Mouse (Mus musculus): Measurements from ENCODE around the gene Elmo2. TPM values are rescaled to one million over a fixed set of nuclear protein-coding genes. Genes with fewer than 3 reads are reported as not detected.

Gene Elmo2
- polyA plus RNA-seq, 1 experiment from 2014 or later = 58.1 TPM

DNA sequence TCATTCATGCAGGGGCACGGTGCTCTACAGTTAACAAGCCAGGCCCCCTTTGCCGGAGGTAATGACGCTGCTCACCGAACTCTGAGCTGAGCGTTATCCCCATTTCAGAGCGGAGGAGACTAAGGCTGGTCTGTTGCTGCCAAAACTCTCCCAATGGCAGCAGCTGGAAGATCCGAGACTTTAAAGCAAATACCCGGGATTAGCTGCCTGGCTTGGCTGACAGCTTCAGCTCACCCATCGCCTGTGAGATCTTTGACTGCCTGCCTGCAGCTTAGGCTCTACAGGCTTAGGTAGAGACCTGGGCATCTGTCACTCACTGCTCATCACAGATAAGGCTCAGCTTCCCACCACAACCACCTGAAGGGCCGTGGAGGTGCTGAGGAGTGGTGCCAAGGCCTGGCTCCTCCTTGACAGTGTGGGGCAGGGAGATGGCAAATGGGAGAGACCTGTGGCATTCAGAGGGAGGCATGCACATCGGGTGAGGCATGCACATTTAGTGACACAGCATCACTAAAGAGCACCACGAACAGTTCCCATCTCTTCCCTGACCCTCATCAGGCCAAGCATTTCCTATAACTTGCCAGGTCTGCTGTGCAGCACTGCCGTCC lies 15.4 kb downstream of the Elmo2 start:
- H3K4me3 ChIP-seq (replicated peaks) = no peak overlapping the region
- H3K4me2 ChIP-seq (replicated peaks) = no peak overlapping the region
- WGBS = 69% methylated on average over 13 of the region's 13 CpGs
- no peak overlapping the region for H3K27ac ChIP-seq
- no peaks in the 10 kb centered on the region for H3K27me3 ChIP-seq (replicated peaks)
- no peaks in the 10 kb centered on the region for H3K9me3 ChIP-seq
- H3K9ac ChIP-seq = no peak overlapping the region
- H3K36me3 ChIP-seq = peaks cover 33% of the 10 kb centered on the region
- no peak for ATAC-seq
- H3K4me1 ChIP-seq (replicated peaks) = no peaks in the 10 kb centered on the region

DNA sequence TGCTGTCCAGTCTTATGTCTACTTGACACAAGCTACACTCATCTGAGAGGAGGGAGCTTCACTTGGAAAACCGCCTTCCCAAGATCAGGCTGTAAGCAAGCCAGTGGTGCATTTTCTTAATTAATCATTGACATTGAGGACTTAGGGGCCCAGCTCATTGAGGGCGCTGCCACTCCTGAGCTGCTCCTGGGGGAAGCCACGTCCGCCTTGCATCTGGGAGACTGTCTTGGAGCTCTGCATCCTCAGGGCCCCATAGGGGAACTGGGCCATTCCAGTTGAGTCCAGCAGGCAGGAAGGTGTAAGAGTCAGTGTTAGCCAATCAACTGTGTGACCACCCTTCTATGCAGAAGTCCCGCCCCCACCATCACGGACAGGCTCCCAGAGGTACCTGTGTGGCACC lies 18.5 kb downstream of the Elmo2 start:
- H3K9me3 ChIP-seq = no peaks in the 10 kb centered on the region
- H3K4me3 ChIP-seq (replicated peaks) = no peak overlapping the region
- H3K4me1 ChIP-seq (replicated peaks) = no peaks in the 10 kb centered on the region
- peak; percentile 88 for ATAC-seq
- 69% methylated on average over 6 of the region's 6 CpGs for WGBS
- H3K9ac ChIP-seq = no peak overlapping the region
- peaks cover 35% of the 10 kb centered on the region for H3K36me3 ChIP-seq
- H3K27ac ChIP-seq = no peak overlapping the region
- H3K4me2 ChIP-seq (replicated peaks) = no peak overlapping the region
- no peaks in the 10 kb centered on the region for H3K27me3 ChIP-seq (replicated peaks)

DNA sequence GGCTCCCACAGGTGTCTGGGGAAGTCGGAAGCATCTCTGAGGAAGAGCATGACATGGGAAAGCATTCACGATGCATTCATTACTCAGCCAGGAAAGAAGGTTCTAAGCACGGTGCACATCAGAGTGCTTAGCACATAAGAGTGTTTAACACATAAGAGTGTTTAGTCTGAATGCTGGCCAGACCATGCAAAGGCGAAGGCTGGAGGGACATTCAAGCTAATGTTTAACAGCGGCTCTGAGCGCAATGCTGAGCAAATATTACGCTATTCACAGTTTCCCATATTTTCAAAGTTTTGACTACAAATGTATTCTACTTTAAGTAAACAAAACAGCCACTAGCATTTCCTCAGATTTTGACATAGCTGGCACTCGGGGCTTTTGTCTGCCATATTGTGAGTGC lies 20.8 kb downstream of the Elmo2 start:
- no peak for ATAC-seq
- H3K36me3 ChIP-seq = peaks cover 26% of the 10 kb centered on the region
- 77% methylated on average over 8 of the region's 8 CpGs for WGBS

DNA sequence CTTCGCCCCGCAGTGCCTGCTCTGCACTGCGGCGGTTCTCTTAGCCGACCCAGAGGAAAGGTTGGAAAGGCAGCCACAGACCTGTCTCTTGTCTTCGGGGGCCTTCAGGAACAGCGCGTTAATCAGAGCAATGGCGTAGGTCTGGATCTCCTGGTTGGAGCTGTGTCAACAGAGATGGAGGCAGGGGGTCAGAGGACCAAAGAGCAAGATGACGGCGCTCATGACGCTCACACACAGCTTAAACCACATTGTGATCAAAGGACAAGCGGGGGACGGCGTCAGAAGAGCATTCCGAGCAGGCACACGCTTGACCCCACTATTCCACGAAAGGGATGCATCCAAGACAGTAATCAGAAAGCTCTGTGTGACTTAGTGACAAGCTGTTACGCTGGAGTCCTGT lies 21.5 kb downstream of the Elmo2 start:
- Histone ChIP-seq H3K27ac (no peak overlapping the region), H3K4me1 (replicated peaks) (no peaks in the 10 kb centered on the region), H3K4me3 (replicated peaks) (no peak overlapping the region), H3K36me3 (peaks cover 26% of the 10 kb centered on the region), H3K27me3 (replicated peaks) (no peaks in the 10 kb centered on the region), H3K9me3 (no peaks in the 10 kb centered on the region), H3K4me2 (replicated peaks) (no peak overlapping the region), H3K9ac (no peak overlapping the region)
- no peak for ATAC-seq
- WGBS = 87% methylated on average over 19 of the region's 19 CpGs

More for the DNA sequence above, 20.8 kb downstream of the Elmo2 start:
- H3K4me2 ChIP-seq (replicated peaks) = no peak overlapping the region
- H3K4me3 ChIP-seq (replicated peaks) = no peak overlapping the region
- H3K27me3 ChIP-seq (replicated peaks) = no peaks in the 10 kb centered on the region
- H3K4me1 ChIP-seq (replicated peaks) = no peaks in the 10 kb centered on the region
- no peak overlapping the region for H3K9ac ChIP-seq
- no peak overlapping the region for H3K27ac ChIP-seq
- no peaks in the 10 kb centered on the region for H3K9me3 ChIP-seq

DNA sequence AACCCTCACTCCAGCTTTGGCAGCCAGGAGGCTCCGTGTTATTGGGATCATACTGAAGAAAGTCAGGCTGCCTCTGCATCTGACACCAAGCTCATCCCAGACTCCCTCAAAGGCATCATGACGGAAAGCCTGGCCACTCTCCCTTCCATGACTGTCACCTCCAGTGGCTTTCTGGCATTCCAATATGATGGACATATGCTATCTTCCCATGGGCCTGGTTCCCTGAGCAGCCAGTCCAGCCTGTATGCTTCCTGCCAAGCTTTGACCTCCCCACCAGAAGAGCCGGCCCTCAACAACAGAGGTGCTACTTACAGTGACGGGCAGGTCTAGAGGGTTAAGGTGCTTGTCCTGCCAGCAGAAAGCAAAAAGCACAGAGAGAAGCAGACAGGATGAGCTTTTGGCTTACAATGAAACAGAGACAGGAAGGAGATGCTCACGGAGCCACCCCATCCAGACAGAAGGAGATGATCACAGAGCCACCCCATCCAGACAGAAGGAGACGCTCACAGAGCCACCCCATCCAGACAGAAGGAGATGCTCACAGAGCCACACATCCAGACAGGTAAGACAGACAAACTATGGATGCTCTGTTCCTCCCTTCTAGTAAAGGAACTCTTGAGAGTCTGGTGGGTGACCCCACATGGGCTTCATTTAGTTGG lies 22.8 kb downstream of the Elmo2 start:
- Histone ChIP-seq H3K4me3 (replicated peaks) (no peak overlapping the region), H3K4me1 (replicated peaks) (no peaks in the 10 kb centered on the region), H3K9me3 (no peaks in the 10 kb centered on the region), H3K36me3 (peaks cover 22% of the 10 kb centered on the region), H3K27ac (no peak overlapping the region), H3K9ac (no peak overlapping the region), H3K4me2 (replicated peaks) (no peak overlapping the region), H3K27me3 (replicated peaks) (no peaks in the 10 kb centered on the region)
- WGBS = 88% methylated on average over 6 of the region's 6 CpGs
- no peak for ATAC-seq

DNA sequence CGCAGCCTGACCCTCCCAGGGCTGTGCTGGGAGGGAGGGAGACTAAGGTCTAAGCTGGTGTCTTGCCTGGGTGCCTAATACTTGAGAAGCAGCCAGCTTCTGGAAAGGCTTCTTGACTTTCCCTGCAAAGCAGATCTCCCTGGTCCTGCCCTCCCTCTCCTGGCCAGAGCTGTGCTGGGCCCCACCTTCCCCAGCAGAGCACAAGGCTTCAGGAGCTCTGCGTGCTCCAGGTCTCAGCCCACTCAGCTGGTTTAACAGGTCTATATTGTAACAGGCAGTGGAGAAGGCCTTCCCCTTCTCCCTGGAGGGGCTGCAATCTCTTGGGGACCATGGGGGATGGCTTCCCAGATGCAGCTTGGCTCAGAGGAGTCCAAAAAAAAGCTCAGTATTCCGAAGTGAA lies 24.9 kb downstream of the Elmo2 start:
- Histone ChIP-seq H3K4me1 (replicated peaks) (no peaks in the 10 kb centered on the region), H3K9me3 (no peaks in the 10 kb centered on the region), H3K27ac (no peak overlapping the region), H3K36me3 (peaks cover 36% of the 10 kb centered on the region), H3K27me3 (replicated peaks) (no peaks in the 10 kb centered on the region), H3K4me3 (replicated peaks) (no peak overlapping the region), H3K9ac (no peak overlapping the region), H3K4me2 (replicated peaks) (no peak overlapping the region)
- WGBS = 80% methylated on average over 3 of the region's 3 CpGs
- ATAC-seq = no peak

DNA sequence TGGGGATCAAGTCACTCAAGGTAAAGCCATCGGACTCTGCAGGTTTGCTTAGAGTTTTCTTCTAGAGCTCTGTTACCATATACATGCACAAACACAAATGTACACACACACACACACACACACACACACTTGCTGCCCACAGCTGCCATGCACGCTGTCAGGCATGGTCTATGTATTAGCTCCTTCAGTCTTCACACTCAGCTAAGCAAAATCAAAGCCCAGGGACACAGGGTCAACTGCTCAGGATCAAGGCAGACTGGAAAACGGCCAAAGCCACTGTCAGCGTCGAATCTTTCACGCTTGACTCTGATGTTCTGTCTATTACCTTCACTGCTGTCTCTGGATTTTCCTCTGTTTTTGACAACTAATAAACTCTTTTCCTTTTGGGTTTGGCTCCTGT lies 25.4 kb downstream of the Elmo2 start:
- Histone ChIP-seq H3K4me2 (replicated peaks) (no peak overlapping the region), H3K4me3 (replicated peaks) (no peak overlapping the region), H3K9ac (no peak overlapping the region), H3K4me1 (replicated peaks) (no peaks in the 10 kb centered on the region), H3K36me3 (peaks cover 41% of the 10 kb centered on the region), H3K9me3 (no peaks in the 10 kb centered on the region), H3K27ac (no peak overlapping the region), H3K27me3 (replicated peaks) (no peaks in the 10 kb centered on the region)
- no peak for ATAC-seq
- WGBS = 88% methylated on average over 6 of the region's 6 CpGs

DNA sequence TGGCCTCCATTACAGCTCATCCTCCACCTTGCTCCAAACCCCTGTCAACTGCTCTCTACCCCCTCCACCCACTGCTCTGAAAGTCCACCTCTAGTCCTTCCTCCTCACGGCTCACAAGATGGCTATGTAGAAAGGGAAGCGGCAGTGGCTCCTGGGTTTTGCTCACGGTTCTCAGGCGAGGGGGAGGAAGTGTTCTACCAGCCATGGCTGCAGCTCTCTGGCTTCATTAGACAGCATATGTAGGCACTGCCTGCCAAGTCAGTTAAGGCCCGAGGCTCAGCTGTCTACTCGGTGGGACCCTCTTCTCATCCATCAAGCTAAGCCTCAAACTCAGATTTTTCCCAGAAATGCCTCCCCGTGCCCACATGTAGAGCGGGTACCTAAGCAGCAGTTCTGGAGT lies 25.9 kb downstream of the Elmo2 start:
- H3K4me1 ChIP-seq (replicated peaks) = no peaks in the 10 kb centered on the region
- peaks cover 44% of the 10 kb centered on the region for H3K36me3 ChIP-seq
- WGBS = 82% methylated on average over 8 of the region's 8 CpGs
- H3K9ac ChIP-seq = no peak overlapping the region
- H3K27me3 ChIP-seq (replicated peaks) = no peaks in the 10 kb centered on the region
- H3K27ac ChIP-seq = no peak overlapping the region
- no peak for ATAC-seq
- no peak overlapping the region for H3K4me2 ChIP-seq (replicated peaks)
- H3K4me3 ChIP-seq (replicated peaks) = no peak overlapping the region
- no peaks in the 10 kb centered on the region for H3K9me3 ChIP-seq

DNA sequence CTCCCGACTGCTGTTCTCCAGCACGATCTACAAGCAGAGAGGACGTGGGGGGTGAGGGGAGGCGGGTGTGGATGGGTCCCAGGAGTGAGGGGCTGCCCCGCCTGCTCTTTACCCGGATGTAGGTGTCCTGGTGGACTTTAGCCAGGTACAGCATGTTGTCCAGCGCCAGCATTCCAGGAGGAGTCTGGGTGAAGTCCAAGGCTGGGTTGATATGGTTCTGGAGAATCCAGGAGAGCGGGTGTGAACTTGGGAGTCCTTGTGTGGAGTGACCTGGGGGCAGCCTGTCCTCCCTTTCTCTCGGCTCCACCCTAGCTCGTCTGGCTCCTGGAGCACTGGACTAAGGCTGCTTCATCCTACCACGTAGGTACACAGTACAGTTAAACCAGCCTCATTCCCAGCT lies 28.9 kb downstream of the Elmo2 start:
- WGBS = 84% methylated on average over 11 of the region's 11 CpGs
- Histone ChIP-seq H3K27me3 (replicated peaks) (no peaks in the 10 kb centered on the region), H3K36me3 (peaks cover 38% of the 10 kb centered on the region), H3K4me1 (replicated peaks) (no peaks in the 10 kb centered on the region), H3K9ac (no peak overlapping the region), H3K27ac (no peak overlapping the region), H3K9me3 (no peaks in the 10 kb centered on the region), H3K4me2 (replicated peaks) (no peak overlapping the region), H3K4me3 (replicated peaks) (no peak overlapping the region)
- peak; percentile 68 for ATAC-seq

DNA sequence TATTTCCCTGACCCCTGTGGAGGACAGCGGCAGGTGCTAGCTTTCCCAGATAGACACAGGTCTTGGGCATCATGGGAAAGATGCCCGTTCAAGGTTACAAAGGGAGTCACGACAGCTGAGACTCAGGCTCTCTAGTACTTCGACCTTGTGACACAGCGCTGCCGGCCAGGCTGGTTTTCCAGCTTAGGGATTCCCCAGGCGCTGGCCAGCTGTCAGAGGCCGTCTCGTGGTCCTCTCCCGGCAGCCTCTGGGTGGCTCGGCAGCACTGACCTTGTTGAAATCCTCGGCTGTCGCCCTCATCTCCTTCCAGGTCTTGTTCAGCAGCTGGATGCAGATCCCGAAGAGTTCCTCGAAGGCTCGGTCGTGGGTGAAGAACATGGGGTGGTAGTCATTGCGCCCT lies 29.7 kb downstream of the Elmo2 start:
- Histone ChIP-seq H3K9me3 (no peaks in the 10 kb centered on the region), H3K4me2 (replicated peaks) (no peak overlapping the region), H3K27ac (no peak overlapping the region), H3K9ac (no peak overlapping the region), H3K36me3 (peaks cover 44% of the 10 kb centered on the region), H3K4me3 (replicated peaks) (no peak overlapping the region), H3K4me1 (replicated peaks) (no peaks in the 10 kb centered on the region), H3K27me3 (replicated peaks) (no peaks in the 10 kb centered on the region)
- no peak for ATAC-seq
- WGBS = 86% methylated on average over 18 of the region's 18 CpGs

DNA sequence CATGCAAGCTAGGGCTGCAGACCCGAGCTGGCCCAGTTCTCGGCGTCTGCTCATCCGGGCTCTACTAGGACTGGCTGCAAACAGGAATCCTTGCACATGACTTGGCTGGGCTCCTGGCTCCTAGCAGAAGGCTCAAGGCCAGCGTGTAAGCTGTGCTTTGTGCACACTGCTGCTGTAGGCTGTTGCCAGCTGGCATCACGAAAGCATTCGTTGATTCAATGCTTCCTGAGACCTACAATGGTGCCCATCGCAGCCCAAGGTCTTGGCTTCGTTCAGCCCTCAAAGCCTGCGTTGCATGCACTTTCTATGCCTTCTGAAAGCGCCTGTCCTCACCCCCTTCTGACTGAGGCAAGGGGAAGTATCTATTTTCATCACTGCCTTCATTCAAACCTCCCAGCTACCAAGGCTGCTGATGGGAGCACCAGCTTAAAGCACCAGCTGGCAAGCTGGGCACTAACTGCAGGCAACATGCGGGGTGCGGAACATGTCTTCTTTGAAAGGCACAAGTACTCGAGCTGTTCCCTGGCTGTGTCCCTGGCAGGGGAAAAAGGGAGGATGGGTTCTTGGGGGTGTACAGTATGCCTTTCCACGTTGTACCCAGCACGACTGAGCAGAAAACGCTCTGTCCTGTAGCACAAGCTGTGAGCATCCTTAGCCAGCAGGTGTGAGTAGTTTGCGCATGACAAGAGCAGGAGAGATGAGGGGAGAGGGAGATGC lies 37.8 kb downstream of the Elmo2 start:
- Histone ChIP-seq H3K27ac (peak overlapping the region; percentile 70), H3K4me2 (replicated peaks) (peak overlapping the region; percentile 87), H3K27me3 (replicated peaks) (no peaks in the 10 kb centered on the region), H3K9ac (peak overlapping the region; percentile 81), H3K9me3 (no peaks in the 10 kb centered on the region), H3K4me3 (replicated peaks) (peak overlapping the region; percentile 86), H3K4me1 (replicated peaks) (peaks cover 23% of the 10 kb centered on the region), H3K36me3 (peaks cover 19% of the 10 kb centered on the region)
- ATAC-seq = 0 out of 2 replicates have a peak, but pooled peaks have one; percentile 15
- WGBS = 61% methylated on average over 18 of the region's 18 CpGs

DNA sequence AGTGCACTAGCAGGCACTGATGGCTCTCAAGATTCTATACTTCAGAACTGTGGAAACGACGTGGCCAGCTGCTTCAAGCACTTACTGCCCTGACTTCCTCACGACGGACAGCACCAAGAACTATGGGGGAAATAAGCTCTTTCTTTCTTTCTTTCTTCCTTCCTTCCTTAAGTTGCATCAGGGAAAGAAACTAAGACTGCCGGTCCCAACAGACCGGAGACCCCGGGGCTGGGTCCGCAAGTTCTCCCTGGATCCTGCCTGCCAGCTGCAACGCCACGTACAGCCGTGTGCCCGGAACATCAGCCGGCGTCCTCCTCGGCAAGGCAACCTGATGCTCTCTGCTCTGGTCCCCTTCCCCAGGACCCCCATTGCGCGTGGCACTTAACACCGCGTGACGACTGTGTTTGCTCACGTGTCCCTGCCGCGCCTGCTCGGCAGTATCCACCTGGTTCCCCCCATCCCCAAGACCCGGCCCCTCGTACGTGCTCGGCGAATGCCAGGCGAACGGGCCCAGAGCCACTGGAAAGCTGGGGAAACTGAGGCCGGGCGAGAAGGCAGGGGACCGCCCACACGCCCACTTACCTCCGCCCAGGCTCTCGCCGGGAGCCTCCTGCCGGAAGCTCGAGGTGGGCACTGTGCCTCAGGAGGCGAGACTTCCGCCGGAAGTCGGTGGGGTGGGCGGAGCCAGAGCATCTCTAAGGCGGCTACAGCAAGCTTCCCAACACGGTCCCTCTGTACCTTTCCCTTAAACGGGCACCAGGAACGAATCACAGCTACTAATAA lies 38.9 kb downstream of the Elmo2 start, which contains the start of gene Slc35c2:
Gene Slc35c2 (minus strand): TSS at position 668 of the 783 bp plus-strand sequence.
- Histone ChIP-seq H3K4me3 (replicated peaks) (peak within 1 kb of the TSS; percentile 86), H3K36me3 (peaks cover 14% of the 10 kb centered on the region), H3K4me2 (replicated peaks) (peak within 1 kb of the TSS; percentile 87), H3K4me1 (replicated peaks) (peaks cover 26% of the 10 kb centered on the region), H3K9ac (peak within 1 kb of the TSS; percentile 81), H3K27me3 (replicated peaks) (no peaks in the 10 kb centered on the region), H3K9me3 (no peaks in the 10 kb centered on the region), H3K27ac (peak within 1 kb of the TSS; percentile 70)
- WGBS = under 1% methylated on average over 49 of the region's 49 CpGs
- peak; percentile 93 for ATAC-seq

All from intestine, embryonic 15.5 days (tissue).